Mouse (Mus musculus): ENCODE measurements at regions not wholly inside any gene's neighbourhood (a gene's known extent, or its start where the extent isn't known, plus 50 kb on each side); places are given as distances from the start of the nearest gene placed in this dataset.

DNA sequence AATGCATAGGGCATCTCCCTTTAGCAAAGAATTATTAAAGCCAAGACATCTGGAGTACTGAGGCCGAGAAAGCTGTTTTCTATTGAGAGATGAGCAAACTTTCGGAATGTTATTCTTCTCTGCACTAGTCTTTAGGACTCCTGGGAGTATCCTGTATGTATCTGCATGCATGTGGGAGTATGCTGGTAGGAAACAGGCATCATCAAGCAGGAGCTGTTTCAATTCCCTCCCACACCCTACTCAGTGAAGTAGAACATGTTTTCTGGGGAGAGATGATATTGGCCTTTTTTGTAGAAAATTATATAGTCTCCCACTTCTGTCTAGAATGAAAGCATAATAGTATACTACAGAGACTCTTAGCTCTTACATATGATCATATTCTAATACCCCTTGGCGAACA lies 76.1 kb upstream of the P3h2 start:
- in situ Hi-C loops (cut with MboI; ENCODE audit: unreplicated experiment in 2 of 2): loop anchor here in 1 of 2 experiments (25.0 kb wide), 1 partner anchor 1094 kb away; no protein-coding TSS in a partner anchor

DNA sequence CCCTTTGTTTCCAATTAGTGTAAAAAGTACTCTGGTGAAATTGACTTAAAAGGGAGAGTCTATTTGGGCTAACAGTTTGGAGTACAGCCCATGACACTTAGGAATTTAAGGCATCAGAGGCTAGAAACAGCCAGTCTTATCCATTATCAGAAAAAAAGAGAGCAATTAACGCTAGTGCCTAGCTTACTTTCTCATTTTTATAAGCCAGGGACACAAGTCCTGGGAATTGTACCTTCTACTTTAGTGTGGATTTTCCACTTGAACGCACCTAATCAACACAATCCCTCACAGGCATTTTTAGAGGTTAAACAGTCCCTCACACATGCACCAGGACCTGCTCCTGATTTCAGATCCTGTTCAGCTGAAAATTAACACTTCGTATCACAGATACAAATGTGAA lies 65.9 kb upstream of the P3h2 start:
- in situ Hi-C loops (cut with MboI; ENCODE audit: unreplicated experiment in 2 of 2): no loop called here

DNA sequence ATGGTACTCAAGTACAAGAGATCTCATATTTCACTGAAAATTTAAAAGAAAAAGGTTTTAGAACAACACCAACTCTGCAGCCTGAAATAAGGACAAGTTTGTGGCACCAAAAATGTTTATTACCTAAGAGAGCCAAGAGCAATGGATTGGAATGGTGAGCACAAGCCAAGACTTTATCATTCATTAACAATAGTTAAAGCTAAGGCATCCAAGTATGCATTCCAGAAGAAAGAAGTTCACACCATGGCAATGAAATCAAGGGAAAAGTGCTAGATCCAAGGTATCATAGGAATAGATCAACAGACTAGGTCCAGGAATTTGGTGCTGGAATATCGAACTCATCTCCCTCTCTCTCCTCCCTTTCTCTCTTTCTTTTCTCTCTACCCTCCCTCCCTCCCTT lies 63.8 kb upstream of the P3h2 start:
- in situ Hi-C loops (cut with MboI; ENCODE audit: unreplicated experiment in 2 of 2): no loop called here

DNA sequence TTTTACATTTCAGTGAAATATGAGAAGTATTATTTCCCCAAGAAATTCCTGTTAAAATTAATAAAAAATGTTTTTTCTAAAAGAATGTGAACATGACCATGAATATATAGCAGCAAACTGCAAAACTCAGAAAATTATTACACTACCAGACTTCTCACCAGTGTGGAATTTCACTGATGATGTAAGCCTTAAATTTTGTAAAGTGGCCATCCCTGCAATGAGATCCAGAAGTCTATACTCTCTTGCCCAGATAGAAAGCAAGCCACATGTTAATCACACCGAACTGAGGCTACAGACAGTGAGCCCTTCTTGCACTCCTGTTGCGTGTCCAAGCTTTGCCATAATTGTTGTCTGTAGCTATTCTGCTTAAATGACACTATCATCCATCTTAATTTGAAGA lies 62.6 kb upstream of the P3h2 start:
- in situ Hi-C loops (cut with MboI; ENCODE audit: unreplicated experiment in 2 of 2): no loop called here

DNA sequence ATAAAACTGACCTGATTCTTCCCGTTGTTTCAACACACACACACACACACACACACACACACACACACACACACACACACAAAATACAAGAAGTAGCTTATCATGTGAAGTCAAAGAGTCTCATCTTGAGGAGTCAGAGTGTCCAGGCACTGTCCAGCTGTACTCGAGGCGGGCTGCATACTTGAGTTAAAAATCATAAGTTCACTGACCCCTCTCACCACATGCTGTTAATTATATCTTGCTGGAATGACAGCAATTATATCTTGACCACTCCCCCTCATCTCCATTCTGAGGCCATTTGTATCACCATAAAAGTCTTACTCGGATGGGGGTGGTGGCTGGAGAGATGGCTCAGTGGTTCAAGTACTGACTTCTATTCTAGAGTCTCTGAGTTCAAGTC lies 58.5 kb upstream of the P3h2 start:
- in situ Hi-C loops (cut with MboI; ENCODE audit: unreplicated experiment in 2 of 2): no loop called here

DNA sequence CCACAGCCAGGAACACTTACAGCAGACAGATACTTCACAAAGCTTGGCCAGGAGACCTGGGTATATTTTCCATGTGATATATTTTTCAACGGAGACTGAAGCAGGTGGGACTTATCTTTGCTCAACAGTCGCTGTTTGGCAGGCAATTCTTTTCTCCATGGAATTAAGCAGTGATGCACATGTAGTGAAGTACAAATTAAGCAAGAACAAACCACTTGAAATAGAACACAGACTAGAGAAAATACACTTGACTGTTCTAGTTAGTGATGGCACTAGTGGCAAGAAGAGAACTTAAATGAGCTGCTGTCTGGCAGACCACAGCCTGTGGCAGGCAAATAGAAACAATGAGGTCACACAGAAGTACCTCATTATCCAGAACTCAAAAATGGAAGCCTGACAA lies 57.8 kb upstream of the P3h2 start:
- in situ Hi-C loops (cut with MboI; ENCODE audit: unreplicated experiment in 2 of 2): no loop called here

DNA sequence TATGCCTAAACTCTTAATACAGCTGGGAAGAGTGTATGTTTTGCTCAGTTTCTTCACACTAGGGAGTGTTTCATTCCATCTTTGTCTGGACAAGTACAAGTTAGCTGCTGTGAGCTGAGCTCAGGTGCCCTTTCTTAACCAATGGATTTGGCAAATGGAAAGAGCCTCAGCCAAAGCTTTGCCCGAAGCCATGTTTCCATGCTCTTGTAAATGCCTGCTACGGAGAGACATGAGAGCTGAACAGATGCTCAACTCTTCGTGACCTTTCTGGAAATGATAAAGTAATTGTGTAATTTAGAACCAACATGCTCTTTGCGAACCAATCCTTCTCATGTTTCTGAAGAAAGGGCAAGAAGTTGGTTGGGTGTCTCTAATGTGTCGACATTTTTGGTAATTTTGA lies 52.0 kb upstream of the P3h2 start:
- in situ Hi-C loops (cut with MboI; ENCODE audit: unreplicated experiment in 2 of 2): no loop called here
